Mouse (Mus musculus): ENCODE data around the gene Rnf224. TPM values are rescaled to one million over a fixed set of nuclear protein-coding genes. Genes with fewer than 3 reads are reported as not detected.

Gene Rnf224
- polyA plus RNA-seq (2016; fragmentation: Nextera tagmentation; extraction: Ambion mirVana) = not detected in 2 replicates

GRCm38 (mm10) chr2:25236614-25237013 lies at the start of gene Rnf224:
Gene Rnf224 (minus strand): TSS chr2:25236787.
- Histone ChIP-seq H3K27me3 (ENCODE audit: low read depth, poor library complexity, severe bottlenecking) (peaks cover 53% of the 10 kb centered on the region), H3K9me3 (replicated peaks) (no peaks in the 10 kb centered on the region), H3K36me3 (no peaks in the 10 kb centered on the region), H3K27ac (no peak within 1 kb of the TSS), H3K4me3 (no peak within 1 kb of the TSS), H3K4me1 (peaks cover 18% of the 10 kb centered on the region)
- 36% methylated on average over 8 of the region's 8 CpGs for WGBS
- DNase-seq (ENCODE audit: low spot score) = no peak

- Histone ChIP-seq H3K27me3 (ENCODE audit: low read depth, poor library complexity, severe bottlenecking) (peaks cover 55% of the 10 kb centered on the region), H3K4me3 (no peak overlapping the region), H3K9me3 (replicated peaks) (no peaks in the 10 kb centered on the region), H3K36me3 (peaks cover 55% of the 10 kb centered on the region), H3K27ac (no peak overlapping the region), H3K4me1 (peaks cover 15% of the 10 kb centered on the region)
- 92% methylated on average over 1 of the region's 1 CpGs for WGBS
- DNase-seq (ENCODE audit: low spot score) = no peak
These were observed 49.7 kb upstream of the Rnf224 start for GRCm38 (mm10) chr2:25286314-25286713.

GRCm38 (mm10) chr2:25285551-25285950 lies 49.0 kb upstream of the Rnf224 start:
- Histone ChIP-seq H3K36me3 (peaks cover 62% of the 10 kb centered on the region), H3K27me3 (ENCODE audit: low read depth, poor library complexity, severe bottlenecking) (peaks cover 47% of the 10 kb centered on the region), H3K9me3 (replicated peaks) (no peaks in the 10 kb centered on the region), H3K27ac (no peak overlapping the region), H3K4me3 (no peak overlapping the region), H3K4me1 (peaks cover 8% of the 10 kb centered on the region)
- no peak for DNase-seq (ENCODE audit: low spot score)
- 90% methylated on average over 2 of the region's 2 CpGs for WGBS

DNA sequence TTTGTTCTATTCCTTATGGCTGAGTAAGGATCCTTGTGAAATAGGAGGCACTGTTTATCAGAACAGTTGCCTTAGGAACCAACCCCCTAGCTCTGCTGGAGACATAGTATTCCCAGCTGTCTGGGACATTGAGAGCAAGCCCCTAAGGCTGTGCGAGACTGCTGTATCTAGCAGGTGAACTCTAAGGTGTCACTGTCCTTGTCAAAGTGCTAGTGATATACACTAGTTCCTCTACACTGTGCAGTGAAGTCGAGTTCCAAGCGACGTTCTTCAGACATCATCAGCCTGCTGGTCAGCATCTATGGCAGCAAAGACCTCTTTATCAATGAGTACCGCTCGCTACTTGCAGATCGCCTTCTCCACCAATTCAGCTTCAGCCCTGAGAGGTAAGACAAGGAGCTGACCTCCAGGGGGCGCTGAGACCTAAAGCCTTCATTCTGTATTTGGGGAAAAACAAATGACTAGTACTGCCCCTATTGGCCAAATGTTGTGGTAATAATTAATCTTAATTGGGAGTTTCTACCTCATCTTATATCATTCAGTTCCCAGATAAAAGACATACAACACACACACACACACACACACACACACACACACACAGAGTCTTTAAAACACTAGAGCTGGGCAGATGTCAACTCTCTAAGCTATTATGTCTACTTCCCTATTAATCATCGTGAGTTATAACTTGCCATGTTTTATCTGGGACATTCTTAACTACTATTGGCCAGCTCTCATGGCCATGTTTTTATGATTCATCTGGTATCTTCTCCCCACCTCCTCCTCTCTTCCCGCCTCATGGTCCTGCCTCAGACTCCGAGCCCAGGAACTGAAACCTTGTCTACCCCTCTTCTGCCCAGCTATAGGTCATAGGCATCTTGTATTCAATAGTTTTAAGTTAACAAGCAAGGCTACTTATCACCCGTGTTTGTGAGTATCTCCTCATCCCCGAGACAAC lies 42.6 kb upstream of the Rnf224 start:
- Histone ChIP-seq H3K27ac (no peak overlapping the region), H3K27me3 (ENCODE audit: low read depth, poor library complexity, severe bottlenecking) (no peaks in the 10 kb centered on the region), H3K9me3 (replicated peaks) (no peaks in the 10 kb centered on the region), H3K36me3 (peaks cover 99% of the 10 kb centered on the region), H3K4me1 (no peaks in the 10 kb centered on the region), H3K4me3 (no peak overlapping the region)
- WGBS = 64% methylated on average over 13 of the region's 13 CpGs
- peak; percentile 79 for DNase-seq (ENCODE audit: low spot score)

- WGBS = 39% methylated on average over 16 of the region's 16 CpGs
- Histone ChIP-seq H3K36me3 (peaks cover 84% of the 10 kb centered on the region), H3K4me1 (peaks cover 26% of the 10 kb centered on the region), H3K27me3 (ENCODE audit: low read depth, poor library complexity, severe bottlenecking) (no peaks in the 10 kb centered on the region), H3K4me3 (peak overlapping the region; percentile 94), H3K27ac (peak overlapping the region; percentile 87), H3K9me3 (replicated peaks) (no peaks in the 10 kb centered on the region)
- DNase-seq (ENCODE audit: low spot score) = peak; percentile 32
These were observed 36.4 kb upstream of the Rnf224 start for GRCm38 (mm10) chr2:25273010-25273409.

GRCm38 (mm10) chr2:25272515-25272914 lies 35.9 kb upstream of the Rnf224 start:
- Histone ChIP-seq H3K36me3 (peaks cover 80% of the 10 kb centered on the region), H3K27me3 (ENCODE audit: low read depth, poor library complexity, severe bottlenecking) (no peaks in the 10 kb centered on the region), H3K4me3 (peak overlapping the region; percentile 94), H3K4me1 (peaks cover 26% of the 10 kb centered on the region), H3K27ac (peak overlapping the region; percentile 87), H3K9me3 (replicated peaks) (no peaks in the 10 kb centered on the region)
- DNase-seq (ENCODE audit: low spot score) = no peak
- under 1% methylated on average over 29 of the region's 29 CpGs for WGBS

DNA sequence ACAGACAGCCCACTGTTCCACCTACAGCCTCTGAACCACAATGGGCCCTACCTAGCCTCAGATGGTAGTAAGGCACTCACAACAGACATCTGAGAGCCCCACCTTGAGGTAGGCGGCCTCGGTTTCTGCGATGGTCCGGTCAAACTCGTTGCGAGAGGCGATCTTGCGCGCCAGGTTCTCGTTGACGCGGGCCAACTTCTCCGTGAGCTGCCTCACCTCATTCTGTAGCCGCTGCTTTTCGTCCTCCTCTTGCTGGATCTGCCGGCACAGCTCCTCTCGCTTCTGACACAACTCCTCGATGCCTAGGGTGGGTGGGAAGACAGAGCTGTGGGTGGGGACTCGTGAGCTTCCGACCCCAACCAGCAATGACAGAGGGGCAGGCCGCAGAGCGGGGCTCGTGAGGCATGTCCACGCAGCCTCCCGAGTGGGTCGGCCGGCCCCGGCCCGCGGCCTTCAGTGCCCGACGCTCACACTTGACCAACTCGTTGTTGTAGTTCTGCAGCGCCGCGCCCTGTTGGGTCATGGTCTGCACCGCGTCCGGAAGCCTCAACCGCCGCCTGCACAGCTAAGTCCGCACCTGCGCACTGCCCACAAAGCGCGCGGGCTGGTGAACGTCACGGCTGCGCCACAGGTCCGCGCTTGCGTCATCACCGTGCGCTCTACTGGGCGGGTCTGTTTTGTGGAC lies 35.4 kb upstream of the Rnf224 start, which contains the start of the genes Ssna1 and Anapc2:
Ssna1 (minus strand) TSS at position 612 of the 685 bp plus-strand sequence.
Anapc2 (plus strand) TSS at position 652 of the 685 bp plus-strand sequence.
- Histone ChIP-seq H3K4me3 (peak within 1 kb of the TSS; percentile 94), H3K9me3 (replicated peaks) (no peaks in the 10 kb centered on the region), H3K4me1 (peaks cover 26% of the 10 kb centered on the region), H3K27me3 (ENCODE audit: low read depth, poor library complexity, severe bottlenecking) (no peaks in the 10 kb centered on the region), H3K36me3 (peaks cover 75% of the 10 kb centered on the region), H3K27ac (peak within 1 kb of the TSS; percentile 87)
- DNase-seq (ENCODE audit: low spot score) = peak; percentile 100
- WGBS = under 1% methylated on average over 55 of the region's 55 CpGs

- Histone ChIP-seq H3K36me3 (peaks cover 34% of the 10 kb centered on the region), H3K4me3 (no peak overlapping the region), H3K27ac (no peak overlapping the region), H3K9me3 (replicated peaks) (no peaks in the 10 kb centered on the region), H3K4me1 (peaks cover 48% of the 10 kb centered on the region), H3K27me3 (ENCODE audit: low read depth, poor library complexity, severe bottlenecking) (peaks cover 29% of the 10 kb centered on the region)
- WGBS = 73% methylated on average over 4 of the region's 4 CpGs
- no peak for DNase-seq (ENCODE audit: low spot score)
These were observed 31.2 kb upstream of the Rnf224 start for GRCm38 (mm10) chr2:25267746-25268309.

- Histone ChIP-seq H3K4me3 (no peak overlapping the region), H3K4me1 (peaks cover 48% of the 10 kb centered on the region), H3K27me3 (ENCODE audit: low read depth, poor library complexity, severe bottlenecking) (peaks cover 29% of the 10 kb centered on the region), H3K9me3 (replicated peaks) (no peaks in the 10 kb centered on the region), H3K27ac (no peak overlapping the region), H3K36me3 (peaks cover 34% of the 10 kb centered on the region)
- DNase-seq (ENCODE audit: low spot score) = no peak
These were observed 30.7 kb upstream of the Rnf224 start for GRCm38 (mm10) chr2:25267241-25267640.

GRCm38 (mm10) chr2:25266720-25267119 lies 30.1 kb upstream of the Rnf224 start:
- Histone ChIP-seq H3K4me3 (no peak overlapping the region), H3K9me3 (replicated peaks) (no peaks in the 10 kb centered on the region), H3K4me1 (peaks cover 52% of the 10 kb centered on the region), H3K27me3 (ENCODE audit: low read depth, poor library complexity, severe bottlenecking) (peaks cover 29% of the 10 kb centered on the region), H3K36me3 (peaks cover 34% of the 10 kb centered on the region), H3K27ac (no peak overlapping the region)
- DNase-seq (ENCODE audit: low spot score) = no peak
- WGBS = 62% methylated on average over 2 of the region's 2 CpGs

DNA sequence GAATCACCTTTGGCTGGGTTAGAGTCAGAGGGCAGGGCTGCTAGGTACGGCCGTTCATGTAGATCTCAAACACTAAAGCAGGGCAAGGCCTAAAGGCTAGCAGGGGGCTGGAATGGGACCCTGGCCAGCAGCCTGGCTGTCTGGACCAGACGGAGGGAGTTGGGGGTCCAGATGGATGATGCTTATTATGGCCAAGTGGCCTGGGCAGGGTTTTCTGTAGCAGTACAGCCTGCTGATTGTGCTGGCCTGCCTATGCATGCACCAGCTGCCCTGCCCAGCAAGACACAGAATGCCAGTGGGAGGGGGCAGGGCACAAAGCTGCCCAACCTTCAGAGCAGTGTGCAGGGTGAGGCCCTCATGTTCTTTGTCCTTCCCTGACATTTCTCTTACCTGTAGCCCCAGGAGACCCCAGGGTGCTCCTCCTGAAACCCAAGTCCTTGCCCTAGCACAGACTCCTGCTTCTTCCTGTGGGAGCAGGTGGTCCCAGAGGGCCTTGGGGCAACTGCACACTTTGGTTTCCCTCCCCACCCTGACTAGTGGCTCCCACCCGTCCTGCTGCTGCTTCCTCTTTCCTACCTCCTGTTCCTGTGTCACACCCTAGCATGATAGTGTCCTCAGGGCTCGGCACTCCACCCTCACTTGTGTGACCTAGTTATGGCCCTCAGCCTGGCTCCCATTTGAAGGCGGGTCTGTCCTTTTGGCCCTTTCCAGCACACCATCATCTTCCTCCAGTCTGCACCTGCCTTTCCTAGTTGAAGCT lies 29.5 kb upstream of the Rnf224 start:
- H3K4me1 ChIP-seq = peaks cover 46% of the 10 kb centered on the region
- peaks cover 29% of the 10 kb centered on the region for H3K27me3 ChIP-seq (ENCODE audit: low read depth, poor library complexity, severe bottlenecking)
- H3K9me3 ChIP-seq (replicated peaks) = no peaks in the 10 kb centered on the region
- peaks cover 32% of the 10 kb centered on the region for H3K36me3 ChIP-seq
- 67% methylated on average over 6 of the region's 6 CpGs for WGBS
- H3K4me3 ChIP-seq = no peak overlapping the region
- DNase-seq (ENCODE audit: low spot score) = no peak
- no peak overlapping the region for H3K27ac ChIP-seq

DNA sequence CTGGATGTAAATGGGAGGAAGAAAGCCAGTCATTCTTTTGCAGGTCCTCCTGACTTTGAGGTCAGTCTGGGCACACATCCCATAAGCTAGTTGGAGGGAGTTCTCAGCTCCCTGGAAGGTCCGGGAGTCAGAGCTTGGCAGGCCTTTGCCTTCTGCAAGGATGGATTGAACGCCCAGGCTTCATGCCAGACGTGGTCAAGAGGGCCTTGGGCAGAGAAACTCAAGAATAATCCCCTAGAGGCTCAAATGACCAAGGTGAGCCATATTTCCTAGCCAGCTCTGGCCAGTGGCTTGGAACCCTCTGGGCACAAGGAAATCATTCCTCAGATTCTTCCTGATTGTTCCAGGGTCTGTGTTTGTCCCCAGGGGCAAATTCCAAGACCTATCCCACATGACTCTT lies 28.3 kb upstream of the Rnf224 start:
- peaks cover 19% of the 10 kb centered on the region for H3K36me3 ChIP-seq
- no peak overlapping the region for H3K4me3 ChIP-seq

More for the DNA sequence above, 28.3 kb upstream of the Rnf224 start:
- Histone ChIP-seq H3K4me1 (peaks cover 41% of the 10 kb centered on the region), H3K9me3 (replicated peaks) (no peaks in the 10 kb centered on the region), H3K27me3 (ENCODE audit: low read depth, poor library complexity, severe bottlenecking) (peaks cover 29% of the 10 kb centered on the region), H3K27ac (no peak overlapping the region)
- DNase-seq (ENCODE audit: low spot score) = no peak
- 78% methylated on average over 3 of the region's 3 CpGs for WGBS

Measured in limb, embryonic 10.5 days (tissue).